Mouse (Mus musculus) heart, adult 2 months (tissue): Measurements from ENCODE around the gene Colq. TPM values are rescaled to one million over a fixed set of nuclear protein-coding genes. Genes with fewer than 3 reads are reported as not detected.
A peak's percentile ranks its signal among the peaks of the same experiment; 100 is the strongest.

Experiments
- DNase-seq, 2 experiments: peaks; one replicate each; pipeline ENCODE4 v3.0.0; 2021
- H3K27ac ChIP-seq: fragments of 200-600 bp; 2 replicates; pipeline ENCODE4 v1.8.1; 2022
- H3K27me3 ChIP-seq: fragments of 200-500 bp; 2 replicates; pipeline ENCODE4 v1.6.1; 2012; ENCODE audit warnings: mild to moderate bottlenecking, low read length, inconsistent platforms, mixed read lengths; ENCODE audit not compliant: control insufficient read depth, insufficient read depth
- H3K36me3 ChIP-seq: fragments of 200-500 bp; 2 replicates; pipeline ENCODE4 v1.6.1; 2012; ENCODE audit warnings: low read length, inconsistent platforms; ENCODE audit not compliant: control insufficient read depth, insufficient read depth
- H3K4me1 ChIP-seq: fragments of 200-500 bp; 2 replicates; pipeline ENCODE4 v1.6.1; 2011; ENCODE audit warnings: low read length; ENCODE audit not compliant: control insufficient read depth, insufficient read depth
- H3K4me3 ChIP-seq: fragments of 200-600 bp; 2 replicates; pipeline ENCODE4 v1.8.1; 2022
- H3K79me2 ChIP-seq: fragments of 200-500 bp; replicated peaks from 2 replicates; pipeline ENCODE4 v1.6.1; 2012; ENCODE audit warnings: mild to moderate bottlenecking, inconsistent platforms, low read length, moderate library complexity, mixed read lengths; ENCODE audit not compliant: control insufficient read depth, insufficient read depth
- H3K9ac ChIP-seq: fragments of 200-500 bp; 2 replicates; pipeline ENCODE4 v1.6.1; 2012; ENCODE audit warnings: low read depth, mild to moderate bottlenecking, control low read depth, inconsistent platforms, low read length, mixed read lengths
- CTCF ChIP-seq: fragments of 200-600 bp; IDR thresholded peaks from 2 replicates; pipeline ENCODE4 v1.8.1; 2022; ENCODE audit warnings: antibody characterized with exemption, mild to moderate bottlenecking, moderate library complexity
- EP300 ChIP-seq: fragments of 200-500 bp; IDR thresholded peaks from 2 replicates; pipeline ENCODE4 v1.6.1; 2011; ENCODE audit warnings: low read depth, low read length, control low read depth; ENCODE audit not compliant: insufficient read depth
- POLR2A ChIP-seq: fragments of 200-500 bp; IDR thresholded peaks from 2 replicates; pipeline ENCODE4 v1.6.1; 2011; ENCODE audit warnings: mild to moderate bottlenecking, low read depth, low read length, control low read depth; ENCODE audit not compliant: insufficient read depth
- WGBS: fragments of 180-500 bp; shearing (Covaris S2); methylation state at CpG from one replicate; pipeline ENCODE4 v1.1.7; 2018; 5-methylcytosine and 5-hydroxymethylcytosine counted together
- intact Hi-C: fragments of 180-260 bp; cut with DNase I; formaldehyde crosslinking; loops from one replicate; pipeline ENCODE4 v1.15.1; 2025
- polyA plus RNA-seq: library from polyadenylated mRNA; depleted of rRNA; stranded (reverse); fragments of >200 nt; gene quantifications from 2 replicates; pipeline ENCODE4 v1.2.3, GENCODE M21; 2012
- total RNA-seq, 2 experiments: library from RNA; stranded (reverse); gene quantifications; 2 replicates each; pipeline ENCODE4 v1.2.3; 2021

Gene Colq
- total and polyA plus RNA-seq, 3 experiments = 10.0 to 12.6 (median 11.3) TPM

- WGBS = 93% methylated on average over 2 of the region's 2 CpGs
- peak in 1 of 2 experiments; percentile 47 for DNase-seq
These were observed 81.2 kb downstream of the Colq start for GRCm38 (mm10) chr14:31509911-31510310.

GRCm38 (mm10) chr14:31506456-31506855 is 84.7 kb downstream of the Colq start:
- no peak for DNase-seq
- H3K4me1 ChIP-seq = peaks cover 3% of the 10 kb centered on the region
- intact Hi-C loops = no loop called here
- no peak overlapping the region for H3K4me3 ChIP-seq
- no peak for TF ChIP-seq CTCF
- TF ChIP-seq EP300 = no peak
- TF ChIP-seq POLR2A = no peak
- WGBS = 95% methylated on average over 6 of the region's 6 CpGs
- peaks cover 17% of the 10 kb centered on the region for H3K36me3 ChIP-seq
- H3K27ac ChIP-seq = no peak overlapping the region
- no peaks in the 10 kb centered on the region for H3K79me2 ChIP-seq
- no peak overlapping the region for H3K9ac ChIP-seq
- no peaks in the 10 kb centered on the region for H3K27me3 ChIP-seq

More at GRCm38 (mm10) chr14:31509911-31510310, 81.2 kb downstream of the Colq start:
- Histone ChIP-seq H3K4me1 (peaks cover 1% of the 10 kb centered on the region), H3K27ac (no peak overlapping the region), H3K4me3 (no peak overlapping the region), H3K27me3 (no peaks in the 10 kb centered on the region), H3K79me2 (no peaks in the 10 kb centered on the region), H3K36me3 (peaks cover 13% of the 10 kb centered on the region), H3K9ac (no peak overlapping the region)
- intact Hi-C loops = no loop called here
- no peak for TF ChIP-seq EP300
- TF ChIP-seq CTCF = no peak
- TF ChIP-seq POLR2A = no peak

GRCm38 (mm10) chr14:31503406-31503805 is 87.7 kb downstream of the Colq start:
- Histone ChIP-seq H3K79me2 (no peaks in the 10 kb centered on the region), H3K27me3 (no peaks in the 10 kb centered on the region), H3K27ac (no peak overlapping the region), H3K4me1 (peaks cover 3% of the 10 kb centered on the region), H3K4me3 (no peak overlapping the region), H3K9ac (no peak overlapping the region), H3K36me3 (peaks cover 15% of the 10 kb centered on the region)
- intact Hi-C loops = no loop called here
- no peak for TF ChIP-seq EP300
- TF ChIP-seq POLR2A = no peak
- no peak for TF ChIP-seq CTCF
- DNase-seq = peak in 1 of 2 experiments; percentile 18
- WGBS = 79% methylated on average over 13 of the region's 13 CpGs

GRCm38 (mm10) chr14:31499526-31499925 is 91.6 kb downstream of the Colq start:
- Histone ChIP-seq H3K36me3 (peaks cover 4% of the 10 kb centered on the region), H3K9ac (no peak overlapping the region), H3K27me3 (no peaks in the 10 kb centered on the region), H3K4me1 (peaks cover 9% of the 10 kb centered on the region), H3K27ac (no peak overlapping the region), H3K79me2 (peaks cover 7% of the 10 kb centered on the region), H3K4me3 (no peak overlapping the region)
- WGBS = 81% methylated on average over 1 of the region's 1 CpGs
- DNase-seq = no peak
- intact Hi-C loops = no loop called here
- no peak for TF ChIP-seq EP300

- H3K4me3 ChIP-seq = peak overlapping the region; percentile 91
- intact Hi-C loops = no loop called here
- H3K79me2 ChIP-seq = peaks cover 7% of the 10 kb centered on the region
- 31% methylated on average over 7 of the region's 7 CpGs for WGBS
- peak overlapping the region; percentile 56 for H3K9ac ChIP-seq
- peaks cover 9% of the 10 kb centered on the region for H3K4me1 ChIP-seq
- H3K36me3 ChIP-seq = peaks cover 4% of the 10 kb centered on the region
- no peak for TF ChIP-seq EP300
- TF ChIP-seq CTCF = no peak
- TF ChIP-seq POLR2A = no peak
- no peak overlapping the region; the same call in 1 of the 2 replicates for H3K27ac ChIP-seq
- H3K27me3 ChIP-seq = no peaks in the 10 kb centered on the region
- no peak for DNase-seq
These were observed 94.9 kb downstream of the Colq start for GRCm38 (mm10) chr14:31496241-31496646.

- no peak for DNase-seq
- Histone ChIP-seq H3K4me3 (peak overlapping the region; percentile 91), H3K79me2 (peaks cover 7% of the 10 kb centered on the region), H3K9ac (peak overlapping the region; percentile 88), H3K36me3 (peaks cover 4% of the 10 kb centered on the region), H3K4me1 (peaks cover 9% of the 10 kb centered on the region), H3K27me3 (no peaks in the 10 kb centered on the region), H3K27ac (peak overlapping the region; percentile 87)
- TF ChIP-seq POLR2A (no peak), CTCF (no peak)
- under 1% methylated on average over 8 of the region's 8 CpGs for WGBS
- intact Hi-C loops = no loop called here
These were observed 95.6 kb downstream of the Colq start for GRCm38 (mm10) chr14:31495538-31495937.
